Mouse (Mus musculus): Measurements from ENCODE around the gene Dctpp1. TPM values are rescaled to one million over a fixed set of nuclear protein-coding genes. Genes with fewer than 3 reads are reported as not detected.

Dctpp1 gene
- polyA plus RNA-seq, 1 experiment from 2014 or later, result 195 TPM

DNA sequence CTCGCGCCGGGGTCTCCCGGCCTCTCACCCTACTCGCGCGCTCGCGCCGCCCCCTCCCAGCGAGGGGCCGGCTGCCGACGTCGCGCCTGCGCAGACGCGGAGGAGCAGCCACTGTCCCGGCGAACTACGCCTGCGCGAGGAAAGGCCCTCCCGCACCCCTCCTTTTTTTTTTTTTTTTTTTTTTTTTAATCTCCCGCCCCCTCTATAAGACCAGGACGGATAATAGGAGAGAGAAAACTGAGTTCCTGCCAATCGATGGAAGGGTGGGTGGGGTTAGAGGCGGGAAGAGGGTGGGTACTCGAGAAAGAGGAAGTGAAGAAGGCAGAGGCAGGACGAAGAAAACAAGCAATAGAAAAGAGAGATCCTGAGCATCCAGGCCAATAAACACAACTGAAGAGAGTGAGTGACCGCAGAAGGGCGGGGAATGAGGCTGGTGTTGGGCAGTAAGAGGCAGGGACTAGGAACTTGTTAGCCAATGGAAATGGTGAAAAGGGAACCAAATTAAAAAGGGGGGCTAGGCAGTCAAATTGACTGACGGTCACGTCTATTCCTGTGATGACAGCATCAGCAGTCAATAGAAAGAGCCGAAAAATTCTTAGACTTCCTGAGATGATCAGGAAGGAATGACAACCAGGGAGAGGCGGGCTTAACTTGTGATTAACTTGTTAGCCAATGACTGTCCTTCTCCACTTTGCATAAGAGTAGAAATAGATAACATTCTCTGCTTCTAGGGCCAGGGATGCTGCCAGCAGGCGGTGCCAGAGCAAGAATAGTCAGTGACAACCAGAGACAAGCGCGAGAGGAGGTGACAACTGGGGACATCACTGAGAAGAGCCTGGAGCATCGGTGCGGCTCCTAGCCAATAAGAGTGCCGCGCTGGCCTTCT, 51.7 kb downstream of the Dctpp1 start, which contains the start of gene Mylpf:
Mylpf (plus strand) TSS at position 338 of the 886 bp plus-strand sequence.
- peaks cover 13% of the 10 kb centered on the region for H3K4me1 ChIP-seq (ENCODE audit: control insufficient read depth, insufficient read depth, low read length)
- H3K36me3 ChIP-seq (ENCODE audit: control insufficient read depth, insufficient read depth, low read length), result no peaks in the 10 kb centered on the region
- H3K27ac ChIP-seq (ENCODE audit: low read length), result peak within 1 kb of the TSS; percentile 90
- H3K9me3 ChIP-seq (ENCODE audit: control insufficient read depth, low read length), result no peaks in the 10 kb centered on the region
- ATAC-seq, result peak; percentile 95
- H3K4me2 ChIP-seq (ENCODE audit: low read depth, low read length), result peak within 1 kb of the TSS; percentile 78
- no peaks in the 10 kb centered on the region for H3K27me3 ChIP-seq (replicated peaks; ENCODE audit: control insufficient read depth, insufficient read depth, low read length)
- H3K9ac ChIP-seq (ENCODE audit: low read depth, low read length), result peak within 1 kb of the TSS; percentile 93
- under 1% methylated on average over 43 of the region's 44 CpGs for WGBS
- peak within 1 kb of the TSS; percentile 95 for H3K4me3 ChIP-seq (ENCODE audit: low read length)

- ATAC-seq, result peak; percentile 44
- Histone ChIP-seq H3K4me3 (ENCODE audit: low read length) (peak within 1 kb of the TSS; percentile 95), H3K4me2 (ENCODE audit: low read depth, low read length) (peak within 1 kb of the TSS; percentile 78), H3K27me3 (replicated peaks; ENCODE audit: control insufficient read depth, insufficient read depth, low read length) (no peaks in the 10 kb centered on the region), H3K9me3 (ENCODE audit: control insufficient read depth, low read length) (no peaks in the 10 kb centered on the region), H3K36me3 (ENCODE audit: control insufficient read depth, insufficient read depth, low read length) (peaks cover 4% of the 10 kb centered on the region; the same call in 1 of the 2 replicates), H3K27ac (ENCODE audit: low read length) (peak within 1 kb of the TSS; percentile 90), H3K9ac (ENCODE audit: low read depth, low read length) (peak within 1 kb of the TSS; percentile 93), H3K4me1 (ENCODE audit: control insufficient read depth, insufficient read depth, low read length) (peaks cover 13% of the 10 kb centered on the region)
- 0% methylated on average over 20 of the region's 44 CpGs for WGBS
Observed at GRCm38 (mm10) chr7:127208295-127208552, 52.3 kb downstream of the Dctpp1 start, which contains the start of gene Tbc1d10b. Tbc1d10b (minus strand) TSS chr7:127208468.

DNA sequence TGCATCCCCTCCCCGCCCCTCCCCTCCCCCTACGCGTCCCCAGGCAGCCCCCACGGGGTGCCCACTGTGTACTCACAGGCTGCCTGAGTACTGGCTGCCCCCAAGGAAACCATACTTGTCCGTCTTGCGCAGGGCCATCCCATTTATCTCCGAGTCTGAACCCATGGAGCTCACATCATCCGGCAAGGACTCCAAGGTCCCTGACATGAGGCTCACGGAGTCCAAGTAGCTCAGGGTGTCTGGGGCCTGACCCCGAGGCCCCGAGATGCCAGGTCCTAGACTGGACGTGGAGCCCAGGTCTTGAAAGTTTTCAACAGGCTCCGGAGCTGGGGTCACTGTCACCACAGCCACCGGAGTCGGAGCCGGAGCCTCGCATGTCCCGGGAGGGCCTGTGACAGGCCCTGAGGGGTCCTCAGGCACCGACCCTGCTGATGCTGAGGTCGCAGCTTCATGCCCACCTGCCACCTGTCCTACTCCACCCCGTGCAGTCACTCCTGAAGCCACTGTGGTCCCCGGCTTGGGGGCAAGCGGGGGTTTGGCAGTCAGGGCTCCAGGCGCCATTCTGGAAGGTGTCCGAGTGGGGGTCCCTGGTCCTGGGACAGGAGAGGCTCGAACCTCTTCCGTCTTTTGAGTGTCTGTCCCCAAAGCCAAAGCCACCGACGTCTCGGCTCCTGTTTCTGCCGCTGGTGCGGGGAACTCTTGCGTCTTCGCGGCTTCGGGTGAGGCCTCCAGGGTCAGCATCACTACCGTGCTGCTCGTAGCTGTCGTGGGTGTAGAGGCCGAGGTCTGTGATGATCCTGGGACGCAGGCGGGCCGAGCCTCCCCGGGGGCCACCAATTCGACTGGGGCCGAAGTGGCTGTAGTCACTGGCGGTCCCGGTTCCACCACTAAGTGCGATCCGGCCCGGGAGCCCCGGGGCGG, 52.9 kb downstream of the Dctpp1 start:
- Histone ChIP-seq H3K4me2 (ENCODE audit: low read depth, low read length) (peak overlapping the region; percentile 78), H3K4me1 (ENCODE audit: control insufficient read depth, insufficient read depth, low read length) (peaks cover 13% of the 10 kb centered on the region), H3K27me3 (replicated peaks; ENCODE audit: control insufficient read depth, insufficient read depth, low read length) (no peaks in the 10 kb centered on the region), H3K36me3 (ENCODE audit: control insufficient read depth, insufficient read depth, low read length) (peaks cover 10% of the 10 kb centered on the region), H3K9ac (ENCODE audit: low read depth, low read length) (peak overlapping the region; percentile 93), H3K4me3 (ENCODE audit: low read length) (peak overlapping the region; percentile 95), H3K27ac (ENCODE audit: low read length) (peak overlapping the region; percentile 90), H3K9me3 (ENCODE audit: control insufficient read depth, low read length) (no peaks in the 10 kb centered on the region)
- under 1% methylated on average over 53 of the region's 53 CpGs for WGBS
- ATAC-seq, result peak; percentile 16

Other genes with a start within 250 kb of the Dctpp1 start
- gene Mvp, start 246.1 kb downstream of the Dctpp1 start, polyA plus RNA-seq (2015; fragmentation: Nextera tagmentation; extraction: Ambion mirVana), result 73.7 and 84.9 TPM in 2 replicates
- gene Pagr1b, start 244.2 kb downstream of the Dctpp1 start, polyA plus RNA-seq (2015; fragmentation: Nextera tagmentation; extraction: Ambion mirVana), result 0.78 and 2.5 TPM in 2 replicates
- gene Pagr1a, start 243.4 kb downstream of the Dctpp1 start, polyA plus RNA-seq (2015; fragmentation: Nextera tagmentation; extraction: Ambion mirVana), result 69.8 and 82.7 TPM in 2 replicates
- gene Gm42742, start 239.6 kb downstream of the Dctpp1 start, polyA plus RNA-seq (2015; fragmentation: Nextera tagmentation; extraction: Ambion mirVana), result 21.9 and 23.5 TPM in 2 replicates
- 2.9 and 3.8 TPM in 2 replicates for gene Prrt2, start 239.5 kb downstream of the Dctpp1 start, polyA plus RNA-seq (2015; fragmentation: Nextera tagmentation; extraction: Ambion mirVana)
- gene Maz, start 233.7 kb downstream of the Dctpp1 start, polyA plus RNA-seq (2015; fragmentation: Nextera tagmentation; extraction: Ambion mirVana), result 35.7 and 42.1 TPM in 2 replicates
- 87.5 and 100 TPM in 2 replicates for gene Kif22, start 218.2 kb downstream of the Dctpp1 start, polyA plus RNA-seq (2015; fragmentation: Nextera tagmentation; extraction: Ambion mirVana)
- 37.2 and 69.9 TPM in 2 replicates for gene Zg16, start 173.4 kb downstream of the Dctpp1 start, polyA plus RNA-seq (2015; fragmentation: Nextera tagmentation; extraction: Ambion mirVana)
- gene AI467606, start 169.3 kb downstream of the Dctpp1 start, polyA plus RNA-seq (2015; fragmentation: Nextera tagmentation; extraction: Ambion mirVana), result 7.4 and 7.7 TPM in 2 replicates
- 4.9 and 6.8 TPM in 2 replicates for gene Qprt, start 138.5 kb downstream of the Dctpp1 start, polyA plus RNA-seq (2015; fragmentation: Nextera tagmentation; extraction: Ambion mirVana)
- gene Spn, start 122.9 kb downstream of the Dctpp1 start, polyA plus RNA-seq (2015; fragmentation: Nextera tagmentation; extraction: Ambion mirVana), result 0.26 and 0.42 TPM in 2 replicates
- 42.2 and 43.3 TPM in 2 replicates for gene Cd2bp2, start 64.7 kb downstream of the Dctpp1 start, polyA plus RNA-seq (2015; fragmentation: Nextera tagmentation; extraction: Ambion mirVana)
- gene Tbc1d10b, start 52.2 kb downstream of the Dctpp1 start, polyA plus RNA-seq (2015; fragmentation: Nextera tagmentation; extraction: Ambion mirVana), result 15.5 and 18.4 TPM in 2 replicates
- gene Mylpf, start 51.8 kb downstream of the Dctpp1 start, polyA plus RNA-seq (2015; fragmentation: Nextera tagmentation; extraction: Ambion mirVana), result 20.3 and 21.0 TPM in 2 replicates
- 21.6 and 23.6 TPM in 2 replicates for gene Zfp553, start 27.6 kb downstream of the Dctpp1 start, polyA plus RNA-seq (2015; fragmentation: Nextera tagmentation; extraction: Ambion mirVana)
- gene Sept1, start 27.6 kb downstream of the Dctpp1 start, polyA plus RNA-seq (2015; fragmentation: Nextera tagmentation; extraction: Ambion mirVana), result 15.4 and 16.3 TPM in 2 replicates
- 34.2 and 37.8 TPM in 2 replicates for gene Zfp771, start 16.4 kb downstream of the Dctpp1 start, polyA plus RNA-seq (2015; fragmentation: Nextera tagmentation; extraction: Ambion mirVana)
- 187 and 224 TPM in 2 replicates for gene Sephs2, start 13.3 kb upstream of the Dctpp1 start, polyA plus RNA-seq (2015; fragmentation: Nextera tagmentation; extraction: Ambion mirVana)
- gene Itgal, start 35.6 kb upstream of the Dctpp1 start, polyA plus RNA-seq (2015; fragmentation: Nextera tagmentation; extraction: Ambion mirVana), result 2.4 and 2.8 TPM in 2 replicates
- 21.9 and 23.4 TPM in 2 replicates for gene Zfp768, start 84.9 kb upstream of the Dctpp1 start, polyA plus RNA-seq (2015; fragmentation: Nextera tagmentation; extraction: Ambion mirVana)
- 11.7 and 13.6 TPM in 2 replicates for gene Zfp747, start 115.3 kb upstream of the Dctpp1 start, polyA plus RNA-seq (2015; fragmentation: Nextera tagmentation; extraction: Ambion mirVana)
- 6.9 and 7.2 TPM in 2 replicates for gene 9130019O22Rik, start 126.5 kb upstream of the Dctpp1 start, polyA plus RNA-seq (2015; fragmentation: Nextera tagmentation; extraction: Ambion mirVana)
- gene E430018J23Rik, start 132.9 kb upstream of the Dctpp1 start, polyA plus RNA-seq (2015; fragmentation: Nextera tagmentation; extraction: Ambion mirVana), result 8.2 and 10.2 TPM in 2 replicates
- 8.5 TPM in 2 replicates for gene Zfp764, start 146.1 kb upstream of the Dctpp1 start, polyA plus RNA-seq (2015; fragmentation: Nextera tagmentation; extraction: Ambion mirVana)
- 20.8 and 23.4 TPM in 2 replicates for gene Zfp688, start 161.4 kb upstream of the Dctpp1 start, polyA plus RNA-seq (2015; fragmentation: Nextera tagmentation; extraction: Ambion mirVana)
- gene Zfp689, start 188.4 kb upstream of the Dctpp1 start, polyA plus RNA-seq (2015; fragmentation: Nextera tagmentation; extraction: Ambion mirVana), result 4.5 and 5.9 TPM in 2 replicates
- 36.2 and 39.8 TPM in 2 replicates for gene Prr14, start 198.9 kb upstream of the Dctpp1 start, polyA plus RNA-seq (2015; fragmentation: Nextera tagmentation; extraction: Ambion mirVana)
- 8.0 and 8.9 TPM in 2 replicates for gene Fbrs, start 218.5 kb upstream of the Dctpp1 start, polyA plus RNA-seq (2015; fragmentation: Nextera tagmentation; extraction: Ambion mirVana)